Mouse (Mus musculus) T-helper 17 cell (primary cell): ENCODE data around the gene Ablim1.

ENCODE experiments used
- in situ Hi-C, 2 experiments: fragments of 300-600 bp; cut with MboI, MseI; formaldehyde crosslinking; loops; 1 replicate in 1 of 2; 2 replicates in 1 of 2; pipeline ENCODE4 v1.15.1; 2025; ENCODE audit warnings: high pct_unique_total_duplicates in 2 of 2

Gene Ablim1

GRCm38 (mm10) chr19:57083887-57084286, 230.8 kb downstream of the Ablim1 start:
- in situ Hi-C loops: no loop called here

- in situ Hi-C loops: no loop called here
Observed at GRCm38 (mm10) chr19:57083183-57083555, 231.6 kb downstream of the Ablim1 start.

- in situ Hi-C loops: no loop called here
Observed at GRCm38 (mm10) chr19:57082454-57083182, 232.1 kb downstream of the Ablim1 start.

DNA sequence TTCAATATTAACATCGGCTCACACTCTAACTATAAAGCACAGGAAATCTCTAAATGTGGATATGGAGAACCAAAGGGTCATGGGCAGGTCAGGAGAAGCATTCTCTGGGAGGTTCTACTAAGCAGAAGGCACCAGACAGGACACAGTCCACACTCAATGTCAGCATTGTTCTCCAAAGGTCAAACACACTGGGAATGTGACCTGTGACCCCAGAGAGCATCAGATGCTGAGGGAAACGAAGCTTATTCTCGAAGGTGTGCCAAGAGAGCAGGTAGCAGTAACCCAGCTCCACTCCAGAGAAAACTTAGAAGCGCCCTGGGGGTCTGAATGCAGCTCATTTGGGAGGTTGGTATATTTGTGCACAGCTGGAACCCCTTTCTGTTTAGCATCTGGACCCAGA, 233.2 kb downstream of the Ablim1 start:
- in situ Hi-C loops: no loop called here

DNA sequence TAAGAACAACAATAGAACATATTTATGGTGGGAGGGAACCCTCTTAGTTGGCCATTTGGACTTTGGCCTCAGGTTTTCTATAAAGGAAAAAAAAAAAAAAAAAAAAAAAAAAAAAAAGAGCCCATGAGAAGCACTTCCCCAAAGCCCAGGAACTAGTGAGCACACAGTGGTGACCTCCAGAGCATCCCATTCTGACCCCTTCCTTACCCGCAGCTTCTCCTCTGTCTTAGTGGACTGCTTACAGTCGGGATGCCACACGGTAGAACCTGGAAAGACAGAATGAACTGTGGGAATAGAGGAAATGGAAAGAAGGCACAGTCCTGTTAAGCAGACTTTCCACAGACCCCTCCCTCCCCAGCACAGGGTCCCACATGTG, 235.1 kb downstream of the Ablim1 start:
- in situ Hi-C loops: loop anchor here in 1 of 2 experiments (10.0 kb wide), 1 partner anchor 1865 kb away; the partner anchor contains the start of genes Eno4 and Hspa12a

GRCm38 (mm10) chr19:57078867-57079605, 235.7 kb downstream of the Ablim1 start:
- in situ Hi-C loops: loop anchor here in 1 of 2 experiments (10.0 kb wide), 1 partner anchor 1866 kb away; the partner anchor contains the start of genes Eno4 and Hspa12a

GRCm38 (mm10) chr19:57077826-57078699, 236.7 kb downstream of the Ablim1 start:
- in situ Hi-C loops: loop anchor here in 1 of 2 experiments (10.0 kb wide), 1 partner anchor 1867 kb away; the partner anchor contains the start of genes Eno4 and Hspa12a

DNA sequence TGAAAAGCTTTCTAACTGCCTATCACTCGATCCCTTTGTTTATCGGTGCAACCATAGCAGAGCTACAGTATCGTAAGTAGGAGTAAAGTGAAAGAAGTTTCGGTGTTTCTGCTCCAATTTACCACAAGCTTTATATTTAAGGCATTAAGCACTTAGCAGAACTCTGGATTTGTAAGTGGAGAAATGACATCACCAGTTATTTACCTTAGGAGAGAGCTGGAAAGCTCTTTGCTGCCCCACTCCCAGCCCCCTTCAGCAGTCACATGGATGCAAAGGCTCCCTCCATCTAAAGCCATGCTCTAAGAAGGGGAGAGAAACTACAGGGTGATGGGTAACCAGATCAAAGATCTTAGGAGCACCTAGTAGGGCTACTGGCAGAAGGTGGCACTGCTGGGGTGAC, 241.3 kb downstream of the Ablim1 start:
- in situ Hi-C loops: loop anchor here in 1 of 2 experiments (10.0 kb wide), 1 partner anchor 1871 kb away; the partner anchor contains the start of genes Eno4 and Hspa12a

GRCm38 (mm10) chr19:57072756-57073155, 242.0 kb downstream of the Ablim1 start:
- in situ Hi-C loops: loop anchor here in 1 of 2 experiments (10.0 kb wide), 1 partner anchor 1872 kb away; the partner anchor contains the start of genes Eno4 and Hspa12a

DNA sequence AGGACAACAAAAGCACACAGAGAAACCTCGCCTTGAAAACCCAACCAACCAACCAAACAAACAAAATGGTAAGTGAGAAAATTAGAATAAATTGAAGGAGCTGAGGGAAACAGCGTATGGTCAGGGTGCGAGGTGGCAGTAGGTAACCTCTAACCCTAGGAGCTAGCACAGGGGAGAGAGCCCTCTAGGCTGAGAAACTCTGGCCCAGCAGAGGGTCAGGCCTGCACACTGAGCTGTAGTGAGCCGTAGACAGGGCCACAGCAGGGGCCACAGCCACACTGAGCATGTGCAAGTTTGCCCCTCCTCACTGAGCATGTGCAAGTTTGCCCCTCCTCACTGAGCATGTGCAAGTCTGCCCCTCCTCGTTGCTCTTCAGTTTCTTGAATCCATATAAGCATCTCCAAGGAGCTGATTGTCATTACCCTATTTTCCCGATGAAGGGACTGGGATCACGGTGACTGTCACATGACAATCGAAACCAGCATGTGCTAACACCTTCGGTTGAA, 247.6 kb downstream of the Ablim1 start:
- in situ Hi-C loops: loop anchor here (5.0 to 10.0 kb wide), 3 partner anchors 40 to 258 kb away; no protein-coding TSS in a partner anchor

GRCm38 (mm10) chr19:57066313-57066712, 248.4 kb downstream of the Ablim1 start:
- in situ Hi-C loops: loop anchor here (5.0 to 10.0 kb wide), 3 partner anchors 41 to 258 kb away; no protein-coding TSS in a partner anchor

- in situ Hi-C loops: loop anchor here in 1 of 2 experiments (10.0 kb wide), 1 partner anchor 262 kb away; no protein-coding TSS in a partner anchor
Observed at GRCm38 (mm10) chr19:57062746-57063145, 252.0 kb downstream of the Ablim1 start.

- in situ Hi-C loops: no loop called here
Observed at GRCm38 (mm10) chr19:57059018-57059580, 255.6 kb downstream of the Ablim1 start.

- in situ Hi-C loops: no loop called here
Observed at GRCm38 (mm10) chr19:57057568-57057967, 257.2 kb downstream of the Ablim1 start.

DNA sequence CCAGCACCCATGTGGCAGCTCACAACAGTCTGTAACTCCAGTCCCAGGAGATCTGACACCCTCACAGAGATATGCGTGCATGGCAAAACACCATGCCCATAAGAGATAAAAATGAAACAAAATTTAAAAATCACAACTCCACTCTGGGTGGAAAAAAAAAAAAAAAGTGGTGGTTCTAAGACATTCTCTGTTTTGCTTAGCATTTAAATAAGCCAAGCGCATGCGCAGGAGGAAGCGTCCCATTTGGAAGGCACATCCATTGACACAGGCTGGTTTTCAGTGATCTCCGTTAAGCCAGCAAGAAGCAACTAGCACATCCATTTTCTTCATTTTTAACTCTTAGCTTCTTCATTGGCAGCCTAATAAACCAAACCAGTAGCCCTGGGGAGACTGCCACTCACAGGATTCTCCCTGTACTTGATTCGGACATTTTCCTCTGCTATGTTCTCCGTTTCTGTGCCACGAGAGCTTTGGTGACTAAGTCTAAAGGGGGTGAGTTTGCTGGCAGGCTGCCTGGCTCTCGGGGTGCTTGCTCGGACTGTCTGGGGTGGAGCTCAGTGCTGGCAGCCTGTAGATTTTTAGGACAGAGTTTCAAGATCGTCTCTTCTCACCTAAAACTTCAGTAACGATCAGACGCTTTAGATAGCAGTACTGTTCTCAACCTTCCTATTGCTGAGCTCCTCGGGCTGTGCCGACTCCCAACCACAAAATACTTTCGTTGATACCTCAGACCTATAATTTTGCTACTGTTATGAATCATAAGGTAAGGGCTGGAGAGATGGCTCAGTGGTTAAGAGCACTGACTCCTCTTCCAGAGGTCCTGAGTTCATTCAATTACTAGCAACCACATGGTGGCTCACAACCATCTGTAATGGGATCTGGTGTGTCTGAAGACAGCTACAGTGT, 259.3 kb downstream of the Ablim1 start:
- in situ Hi-C loops: no loop called here

DNA sequence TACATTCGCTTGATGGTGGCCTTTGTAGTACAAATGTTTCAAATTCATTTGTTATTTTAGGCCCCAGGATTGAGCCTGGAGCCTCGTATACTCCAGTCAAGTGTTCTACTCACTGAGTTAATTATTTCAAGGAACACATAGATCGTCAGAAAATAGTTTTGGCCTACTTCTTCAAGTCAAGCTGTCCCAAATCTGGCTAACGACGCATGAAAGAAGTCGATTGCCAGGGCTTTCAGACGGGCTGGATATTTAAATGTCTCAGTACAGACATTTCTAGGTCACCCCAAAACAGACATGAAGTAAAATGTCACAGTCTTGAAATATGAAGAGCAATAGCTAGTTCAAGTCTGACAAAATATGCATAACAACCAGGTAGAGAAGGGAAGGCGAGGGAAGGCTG, 261.8 kb downstream of the Ablim1 start:
- in situ Hi-C loops: no loop called here

- in situ Hi-C loops: no loop called here
Observed at GRCm38 (mm10) chr19:57052016-57052415, 262.7 kb downstream of the Ablim1 start.

DNA sequence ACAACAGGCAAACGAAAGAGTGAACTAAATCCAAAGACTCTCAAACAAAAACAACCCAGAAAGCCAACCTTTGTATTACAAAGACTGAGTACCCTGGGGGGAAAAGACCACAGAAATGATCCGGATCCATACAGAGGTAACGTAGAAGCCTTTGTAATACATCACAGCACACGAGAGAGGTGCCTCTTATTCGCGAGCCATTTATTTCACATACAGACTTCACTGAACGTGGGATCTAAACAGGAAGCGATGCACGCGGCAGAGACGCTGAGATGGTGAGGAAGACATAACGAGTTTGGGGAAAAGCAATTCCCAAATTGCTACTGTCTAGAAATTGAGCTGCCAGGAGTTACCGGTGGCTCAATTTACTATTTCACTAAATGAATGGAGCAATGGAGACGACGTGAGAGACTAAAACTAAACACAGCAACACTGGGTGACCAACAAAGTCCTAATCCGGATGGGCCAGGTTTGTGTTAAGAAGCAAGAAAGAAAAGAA, 265.1 kb downstream of the Ablim1 start:
- in situ Hi-C loops: no loop called here

GRCm38 (mm10) chr19:57047671-57048320, 266.9 kb downstream of the Ablim1 start:
- in situ Hi-C loops: no loop called here
